Mouse (Mus musculus) myocyte (in vitro differentiated cells): ENCODE measurements at regions not wholly inside any gene's neighbourhood (a gene's known extent, or its start where the extent isn't known, plus 50 kb on each side); places are given as distances from the start of the nearest gene placed in this dataset.

ENCODE experiments used
- E2F4 ChIP-seq: IDR thresholded peaks from one replicate; pipeline ENCODE4 v1.6.1; 2011; ENCODE audit warnings: mild to moderate bottlenecking, control low read depth, moderate library complexity; ENCODE audit not compliant: insufficient read depth
- POLR2A ChIP-seq: IDR thresholded peaks from one replicate; pipeline ENCODE4 v1.6.1; 2011; ENCODE audit warnings: low read depth, mild to moderate bottlenecking, control low read depth, moderate library complexity; ENCODE audit not compliant: insufficient read length
- TCF12 ChIP-seq: IDR thresholded peaks from one replicate; pipeline ENCODE4 v1.6.1; 2011; ENCODE audit warnings: mild to moderate bottlenecking, control low read depth; ENCODE audit not compliant: poor library complexity, insufficient read depth, severe bottlenecking

- TF ChIP-seq E2F4 = no peak
- TF ChIP-seq TCF12 = no peak
- no peak for TF ChIP-seq POLR2A
Observed at GRCm38 (mm10) chr17:85861328-85861727, 173.3 kb upstream of the Six2 start.
